Mouse (Mus musculus): ENCODE data around the gene Slc51b.

The Slc51b gene
- long read RNA-seq, experiment 1 = 0 reads
- long read RNA-seq, experiment 2 = 0 reads

GRCm38 (mm10) chr9:65422760-65423501 lies at the start of gene Slc51b:
Gene Slc51b (minus strand): TSS chr9:65422955.
- intact Hi-C loops (cut with DNase I) = no loop called here

DNA sequence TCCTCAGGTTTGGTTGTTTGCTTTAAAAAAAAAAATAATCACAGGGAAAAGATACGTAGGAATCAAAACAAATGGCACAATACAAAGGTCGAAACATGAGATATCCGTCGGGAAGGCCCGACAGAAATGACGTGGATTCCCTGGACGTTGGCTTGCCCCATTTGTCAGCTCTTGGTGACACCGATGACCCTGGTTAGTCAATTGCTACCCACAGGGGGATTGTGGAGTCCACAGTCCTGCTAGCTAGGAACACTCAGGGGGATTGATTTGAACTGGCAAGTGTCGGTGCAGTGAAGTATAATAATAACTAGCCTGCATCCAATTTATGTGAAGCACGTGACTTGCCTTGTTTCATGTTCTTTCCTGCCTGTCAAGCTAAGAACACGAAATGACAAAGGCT lies 44.9 kb upstream of the Slc51b start:
- intact Hi-C loops (cut with DNase I) = no loop called here

- intact Hi-C loops (cut with DNase I) = no loop called here
Measured at GRCm38 (mm10) chr9:65465241-65465640, 42.5 kb upstream of the Slc51b start.

- intact Hi-C loops (cut with DNase I) = no loop called here
Measured at GRCm38 (mm10) chr9:65464161-65464560, 41.4 kb upstream of the Slc51b start.

- intact Hi-C loops (cut with DNase I) = no loop called here
Measured at GRCm38 (mm10) chr9:65462544-65462943, 39.8 kb upstream of the Slc51b start.

- intact Hi-C loops (cut with DNase I) = no loop called here
Measured at GRCm38 (mm10) chr9:65460732-65461442, 38.1 kb upstream of the Slc51b start, which contains the start of gene Spg21. Gene Spg21 (plus strand): TSS chr9:65460947.

- intact Hi-C loops (cut with DNase I) = no loop called here
Measured at GRCm38 (mm10) chr9:65460198-65460597, 37.4 kb upstream of the Slc51b start.

- intact Hi-C loops (cut with DNase I) = no loop called here
Measured at GRCm38 (mm10) chr9:65458975-65459374, 36.2 kb upstream of the Slc51b start.

DNA sequence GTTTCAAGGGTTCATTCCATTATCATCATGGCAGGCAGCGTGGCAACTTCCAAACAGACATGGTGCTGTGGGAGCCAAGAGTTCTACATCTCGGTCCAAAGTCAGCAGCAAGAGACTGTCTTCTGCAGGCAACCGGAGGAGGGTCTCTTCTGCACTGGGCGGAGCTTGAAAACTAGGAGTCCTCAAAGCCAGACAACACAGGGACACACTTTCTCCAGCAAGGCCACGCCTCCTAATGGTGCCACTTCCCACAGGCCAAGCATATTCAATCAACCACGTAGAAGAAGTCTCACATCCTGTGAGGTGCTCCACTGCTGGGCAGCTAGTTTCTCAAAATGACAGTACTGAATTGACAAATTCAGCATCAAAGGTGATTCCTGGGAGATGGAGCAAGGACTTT lies 25.2 kb upstream of the Slc51b start:
- intact Hi-C loops (cut with DNase I) = no loop called here

GRCm38 (mm10) chr9:65444692-65445091 lies 21.9 kb upstream of the Slc51b start:
- intact Hi-C loops (cut with DNase I) = no loop called here

DNA sequence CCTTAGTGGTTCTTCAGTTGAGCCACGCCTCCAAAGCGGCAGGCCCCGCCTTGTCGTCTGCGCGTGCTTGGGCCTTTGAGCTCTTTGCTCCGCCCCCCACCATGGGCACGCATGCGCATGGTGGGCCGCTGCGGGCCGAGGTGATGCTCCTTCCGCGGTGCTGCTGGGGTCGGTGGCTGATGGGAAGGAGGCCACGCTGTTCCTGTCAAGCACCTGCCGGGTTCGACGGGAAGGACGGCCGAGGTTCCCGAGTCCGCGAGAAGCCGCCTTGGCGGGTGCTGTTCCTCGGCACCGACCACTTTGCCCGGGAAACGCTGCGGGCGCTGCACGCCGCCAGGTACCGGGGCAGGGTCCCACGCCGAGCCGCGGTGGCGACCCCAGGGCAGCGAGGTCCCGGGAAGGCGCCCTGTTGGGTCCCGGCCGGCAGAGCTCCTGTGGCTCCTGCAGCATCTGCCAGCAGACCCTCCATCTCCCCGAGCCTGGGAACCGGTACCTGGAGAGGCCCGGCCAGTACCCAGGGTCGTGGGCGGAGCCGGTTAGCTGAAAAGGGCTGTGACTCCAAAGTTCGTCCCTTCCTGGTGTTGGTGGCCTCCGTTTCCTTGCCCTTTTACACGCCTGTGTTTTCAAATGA lies 13.0 kb upstream of the Slc51b start, which contains the start of gene Mtfmt:
Mtfmt (plus strand) TSS at position 112 of the 631 bp plus-strand sequence.
- intact Hi-C loops (cut with DNase I) = loop anchor here (10.0 kb wide), 1 partner anchor 149 kb away; the partner anchor contains the start of genes Pif1 and Plekho2

GRCm38 (mm10) chr9:65435211-65435610 lies 12.5 kb upstream of the Slc51b start:
- intact Hi-C loops (cut with DNase I) = loop anchor here (10.0 kb wide), 1 partner anchor 150 kb away; the partner anchor contains the start of genes Pif1 and Plekho2

GRCm38 (mm10) chr9:65434140-65434539 lies 11.4 kb upstream of the Slc51b start:
- intact Hi-C loops (cut with DNase I) = loop anchor here (5.0 to 10.0 kb wide), 2 partner anchors 62 to 151 kb away; partner anchors contain the start of genes Pif1 and Plekho2

DNA sequence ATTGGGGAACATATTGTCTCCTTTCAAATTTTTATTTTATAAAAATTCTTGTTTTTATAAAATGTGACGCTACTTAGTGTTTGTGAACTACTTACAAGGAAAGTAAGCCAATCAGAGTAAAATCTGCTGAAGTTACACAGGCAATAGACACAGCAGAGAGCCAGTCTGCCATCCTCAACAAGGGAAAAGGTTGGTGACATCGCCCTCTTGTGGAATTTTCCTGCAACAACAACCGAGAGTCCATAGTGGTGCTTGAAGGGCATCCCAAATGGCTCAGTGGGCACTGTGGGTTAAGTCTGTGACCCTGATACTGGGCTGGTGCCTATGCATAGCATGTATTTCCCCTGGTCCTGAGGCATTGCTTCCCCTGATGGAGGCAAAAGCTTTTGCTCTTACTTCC lies 9.5 kb upstream of the Slc51b start:
- intact Hi-C loops (cut with DNase I) = loop anchor here (2.0 to 10.0 kb wide), 3 partner anchors 39 to 153 kb away; partner anchors contain the start of genes Pif1 and Plekho2

- intact Hi-C loops (cut with DNase I) = loop anchor here (5.0 to 10.0 kb wide), 2 partner anchors 59 to 154 kb away; partner anchors contain the start of genes Pif1 and Plekho2
Measured at GRCm38 (mm10) chr9:65430921-65431320, 8.2 kb upstream of the Slc51b start.

GRCm38 (mm10) chr9:65430401-65430800 lies 7.6 kb upstream of the Slc51b start:
- intact Hi-C loops (cut with DNase I) = loop anchor here (5.0 to 10.0 kb wide), 2 partner anchors 58 to 154 kb away; partner anchors contain the start of genes Pif1 and Plekho2

- intact Hi-C loops (cut with DNase I) = no loop called here
Measured at GRCm38 (mm10) chr9:65428003-65428402, 5.2 kb upstream of the Slc51b start.

DNA sequence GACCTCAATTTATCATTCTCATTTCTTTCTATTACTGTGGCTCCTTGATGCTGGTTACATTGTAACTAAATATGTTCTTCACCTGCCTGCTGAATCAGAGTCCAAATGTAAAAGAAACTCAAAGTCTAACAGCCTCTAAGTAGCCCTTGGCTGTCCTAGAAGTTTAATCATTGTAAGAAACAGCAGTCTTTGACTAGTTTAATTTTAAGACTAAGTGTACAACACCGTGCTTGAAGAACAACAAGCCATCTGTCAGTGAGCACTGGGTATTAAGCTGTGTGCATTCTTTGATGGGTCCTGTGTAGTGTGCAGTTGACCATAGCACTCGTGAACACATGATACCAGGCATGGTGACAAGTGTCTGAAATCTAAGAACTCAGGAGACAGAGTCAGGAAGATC lies 4.8 kb upstream of the Slc51b start:
- intact Hi-C loops (cut with DNase I) = no loop called here

GRCm38 (mm10) chr9:65424393-65424792 lies 1.6 kb upstream of the Slc51b start:
- intact Hi-C loops (cut with DNase I) = no loop called here

DNA sequence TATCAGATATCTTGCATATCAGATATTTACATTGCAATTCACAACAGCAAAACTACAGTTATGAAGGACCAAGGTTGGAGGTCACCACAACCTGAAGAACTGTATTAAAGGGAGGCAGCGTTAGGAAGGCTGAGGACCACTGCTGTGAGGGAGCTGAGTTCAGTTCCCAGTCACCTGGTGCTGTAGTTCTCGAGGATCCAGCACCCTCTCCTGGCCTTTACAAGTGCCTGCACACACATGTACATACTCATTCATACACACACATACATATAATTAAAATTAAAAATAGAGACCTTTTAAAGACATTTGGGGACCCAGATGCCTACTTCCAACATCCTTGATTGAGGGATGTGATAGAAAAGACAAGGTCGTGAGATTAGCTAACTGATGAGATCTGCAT lies 3.1 kb downstream of the Slc51b start:
- intact Hi-C loops (cut with DNase I) = no loop called here

GRCm38 (mm10) chr9:65417738-65418137 lies 5.0 kb downstream of the Slc51b start:
- intact Hi-C loops (cut with DNase I) = no loop called here

Data from adrenal gland (tissue).